Mouse (Mus musculus): ENCODE results near the gene Psmc3ip.
"Not testable (repeated sequence)": the region's sequence is repeated elsewhere in the genome, so short reads cannot be mapped to it uniquely, and the experiment has no call there.

The Psmc3ip gene

GRCm38 (mm10) chr11:101095314-101096024 lies at the start of gene Psmc3ip:
Gene Psmc3ip, minus strand, starts transcription at chr11:101095436.
- DNase-seq (ENCODE audit: low read depth), result peak; percentile 85

- no peak for DNase-seq (ENCODE audit: low read depth)
Observed at GRCm38 (mm10) chr11:101143338-101144225, 48.3 kb upstream of the Psmc3ip start.

GRCm38 (mm10) chr11:101142215-101142967 lies 47.2 kb upstream of the Psmc3ip start:
- DNase-seq (ENCODE audit: low read depth), result no peak

DNA sequence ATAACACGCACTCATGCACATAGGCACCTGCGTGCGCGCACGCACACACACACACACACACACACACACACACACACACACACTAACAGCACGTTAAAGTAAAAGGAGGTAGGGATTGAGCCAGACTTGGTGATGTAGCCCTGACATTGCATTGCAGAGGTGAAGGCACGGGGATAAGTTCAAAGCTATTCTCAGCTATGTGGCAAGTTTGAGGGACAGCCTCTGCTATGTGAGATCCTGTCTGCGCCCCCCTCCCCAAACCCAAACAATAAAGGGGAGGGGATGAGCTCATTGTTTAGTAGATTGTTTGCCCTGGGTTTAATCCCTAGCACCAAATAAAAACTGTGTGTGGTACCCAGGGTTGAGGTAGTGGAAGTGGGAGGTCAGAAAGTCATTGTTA lies 45.9 kb upstream of the Psmc3ip start:
- no peak for DNase-seq (ENCODE audit: low read depth)

DNA sequence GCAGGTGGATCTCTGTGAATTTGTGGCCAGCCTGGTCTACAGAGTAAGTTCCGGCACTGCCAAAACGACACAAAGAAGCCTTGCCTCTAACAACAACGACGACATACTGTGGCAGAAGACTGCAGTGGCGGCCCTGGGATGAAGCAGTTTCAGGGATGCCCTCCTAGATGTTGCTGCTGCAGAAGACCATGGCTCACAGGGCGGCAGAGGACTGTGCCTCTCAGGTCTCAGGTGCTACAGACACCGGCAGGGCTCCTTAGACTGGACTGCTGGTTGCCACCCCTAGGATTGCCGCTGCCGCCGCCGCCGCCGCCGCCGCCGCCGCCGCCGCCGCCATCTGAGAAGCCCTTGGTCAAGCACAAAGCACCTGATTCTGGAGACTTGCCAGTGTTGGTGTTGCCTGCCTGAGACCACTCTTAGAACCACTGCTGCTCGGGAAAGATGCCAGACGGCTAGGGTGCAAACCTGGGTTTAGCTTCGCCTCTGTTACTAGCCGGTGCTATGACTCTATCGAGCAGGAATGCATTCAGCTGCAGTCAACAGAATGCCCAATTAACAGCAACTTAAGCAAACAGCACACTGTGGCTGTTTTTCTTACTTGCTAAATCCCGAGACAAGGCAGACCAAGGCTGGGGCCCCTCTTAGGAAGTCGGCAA lies 45.1 kb upstream of the Psmc3ip start:
- peak; percentile 44 for DNase-seq (ENCODE audit: low read depth)

DNA sequence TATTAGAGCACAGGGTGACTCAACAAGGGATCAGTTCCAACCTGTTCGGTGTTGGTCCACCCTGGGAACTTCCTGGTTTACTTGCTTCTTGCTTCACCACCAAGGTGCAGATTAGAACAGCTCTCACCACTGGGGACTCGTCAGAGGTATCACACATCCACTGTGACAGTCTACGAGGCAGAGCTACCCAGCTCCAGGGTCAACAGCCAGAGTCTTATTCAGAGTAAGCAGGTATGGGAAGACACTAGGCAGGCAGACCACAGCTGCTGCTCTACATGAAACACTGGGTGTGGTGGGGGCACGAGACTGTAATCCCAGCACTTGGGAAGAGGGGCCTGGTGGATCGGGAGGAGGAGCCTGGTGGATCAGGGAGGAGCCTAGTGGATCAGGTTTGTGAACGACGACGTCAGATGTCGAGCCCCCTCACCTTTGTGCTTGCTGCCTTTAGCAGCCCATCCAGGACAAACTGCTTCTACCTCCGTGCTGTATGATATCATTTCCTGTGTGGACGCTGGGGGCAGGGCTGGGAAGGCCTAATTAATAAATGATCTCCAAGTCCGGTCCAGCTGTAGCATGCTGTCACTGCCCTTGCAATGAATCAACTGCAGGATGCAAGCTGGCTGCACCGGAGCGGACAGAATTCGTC lies 43.4 kb upstream of the Psmc3ip start:
- no peak for DNase-seq (ENCODE audit: low read depth)

DNA sequence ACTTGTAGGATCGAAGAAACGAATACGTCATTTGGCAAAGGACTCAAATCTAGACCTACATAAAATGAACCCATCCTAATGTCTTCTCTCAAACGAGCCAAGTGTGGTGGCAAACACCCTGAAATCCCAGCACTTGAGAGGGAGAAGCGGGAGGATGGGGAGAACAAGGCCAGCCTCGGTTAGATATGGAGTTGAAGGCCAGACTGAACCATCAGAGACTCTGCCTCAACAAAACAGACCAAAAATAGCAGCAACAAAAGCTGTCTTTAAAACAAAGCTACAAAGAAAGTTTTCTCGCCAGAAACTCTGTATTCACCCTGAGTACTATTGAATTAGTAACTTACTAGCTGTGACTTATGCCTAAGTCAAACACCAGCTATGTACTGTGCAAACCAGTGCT lies 41.8 kb upstream of the Psmc3ip start:
- no peak for DNase-seq (ENCODE audit: low read depth)

DNA sequence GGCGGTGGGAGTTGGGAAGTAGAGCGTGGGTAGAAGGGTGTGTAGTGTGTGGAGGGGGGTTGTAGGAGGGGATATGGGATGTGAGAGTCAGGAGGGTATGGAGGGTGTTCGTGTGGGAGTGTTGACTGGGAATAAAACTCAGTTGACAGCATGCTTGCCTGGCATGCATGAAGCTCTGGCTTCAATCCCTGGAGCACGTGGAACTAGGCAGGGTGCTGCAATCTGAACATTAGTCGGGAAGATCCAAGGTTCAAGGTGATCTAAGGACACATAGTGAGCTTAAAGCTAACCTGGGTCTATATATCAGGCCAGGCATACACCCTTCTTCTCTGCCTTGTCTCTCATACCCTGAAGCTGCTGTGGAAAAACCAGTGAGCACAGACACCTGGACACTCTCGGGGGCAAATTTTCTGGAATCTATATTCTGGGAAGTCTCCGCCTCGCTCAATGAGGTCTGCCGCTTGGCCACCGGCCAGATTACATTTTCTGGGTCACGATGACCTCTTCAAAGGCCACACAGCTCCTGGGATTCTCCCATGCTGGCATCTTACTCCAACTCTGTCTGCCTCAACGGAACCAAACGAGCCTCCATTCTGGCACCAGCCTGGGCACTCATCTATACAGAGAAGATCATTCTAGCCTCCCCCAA lies 39.1 kb upstream of the Psmc3ip start:
- DNase-seq (ENCODE audit: low read depth), result no peak

- no peak for DNase-seq (ENCODE audit: low read depth)
Observed at GRCm38 (mm10) chr11:101133037-101133436, 37.8 kb upstream of the Psmc3ip start.

GRCm38 (mm10) chr11:101131701-101132100 lies 36.5 kb upstream of the Psmc3ip start:
- DNase-seq (ENCODE audit: low read depth), result no peak

GRCm38 (mm10) chr11:101131187-101131586 lies 36.0 kb upstream of the Psmc3ip start:
- DNase-seq (ENCODE audit: low read depth), result no peak

GRCm38 (mm10) chr11:101130056-101130756 lies 35.0 kb upstream of the Psmc3ip start:
- no peak for DNase-seq (ENCODE audit: low read depth)

DNA sequence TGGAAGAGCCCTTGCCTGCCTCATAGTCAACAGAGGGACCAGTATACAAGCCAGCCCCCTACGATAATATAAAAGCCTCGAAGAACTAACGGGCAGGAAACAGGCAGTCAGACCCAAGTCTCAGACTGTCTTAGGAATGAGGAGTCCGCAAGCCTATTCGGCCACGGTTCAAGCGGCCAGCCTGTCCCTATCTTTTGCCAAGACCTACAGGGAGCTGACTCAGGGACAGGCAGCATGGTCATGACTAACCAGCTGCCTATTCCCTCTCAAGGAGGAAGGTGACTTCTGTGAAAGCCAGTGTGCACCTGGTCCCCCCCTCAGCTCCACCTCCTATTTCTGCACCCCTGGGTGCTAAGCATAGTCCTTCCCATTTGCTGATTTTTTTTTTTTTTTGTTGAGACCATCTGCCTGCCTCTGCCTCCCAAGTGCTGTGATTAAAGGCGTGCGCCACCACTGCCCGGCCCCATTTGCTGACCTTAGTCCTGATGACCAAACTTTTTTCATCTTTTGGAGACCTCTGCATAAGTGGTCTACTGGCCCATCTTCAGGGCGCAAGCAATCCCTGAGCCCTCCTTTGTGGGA lies 33.9 kb upstream of the Psmc3ip start:
- no peak for DNase-seq (ENCODE audit: low read depth)

DNA sequence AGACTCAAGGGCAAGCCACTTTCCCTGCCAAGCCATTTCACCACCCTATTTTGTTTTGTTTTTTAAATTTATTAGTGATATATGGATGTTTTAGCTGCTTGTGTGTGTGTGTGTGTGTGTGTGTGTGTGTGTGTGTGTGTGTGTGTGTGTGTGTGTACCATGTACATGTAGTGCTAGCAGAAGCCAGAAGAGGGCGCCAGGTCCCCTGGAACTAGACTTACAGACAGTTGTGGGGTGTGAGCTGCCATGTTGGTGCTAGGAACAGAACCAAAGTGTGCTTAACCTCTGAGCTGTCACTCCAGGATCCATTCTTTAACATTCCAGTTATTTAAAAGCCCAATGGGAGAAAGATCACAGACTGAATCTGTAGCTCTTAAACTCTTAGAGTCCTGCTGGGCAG lies 31.8 kb upstream of the Psmc3ip start:
- DNase-seq (ENCODE audit: low read depth), result no peak

DNA sequence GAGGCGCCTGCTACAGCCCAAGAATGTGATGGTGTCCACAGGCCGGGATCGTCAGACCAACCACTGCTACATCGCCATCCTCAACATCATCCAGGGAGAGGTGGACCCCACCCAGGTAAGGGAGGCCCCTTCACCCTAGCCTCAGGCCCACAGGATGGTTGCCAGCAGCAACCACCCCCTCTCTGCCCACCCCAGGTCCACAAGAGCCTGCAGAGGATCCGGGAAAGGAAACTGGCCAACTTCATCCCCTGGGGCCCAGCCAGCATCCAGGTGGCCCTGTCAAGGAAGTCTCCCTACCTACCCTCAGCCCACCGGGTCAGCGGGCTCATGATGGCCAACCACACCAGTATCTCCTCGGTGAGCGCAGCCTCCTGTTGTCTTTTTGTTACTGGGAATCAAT lies 29.8 kb upstream of the Psmc3ip start:
- not testable (repeated sequence) for DNase-seq (ENCODE audit: low read depth)

- not testable (repeated sequence) for DNase-seq (ENCODE audit: low read depth)
Observed at GRCm38 (mm10) chr11:101124494-101124893, 29.3 kb upstream of the Psmc3ip start.

- DNase-seq (ENCODE audit: low read depth), result no peak
Observed at GRCm38 (mm10) chr11:101120545-101121188, 25.4 kb upstream of the Psmc3ip start.

GRCm38 (mm10) chr11:101119761-101120544 lies 24.7 kb upstream of the Psmc3ip start, which contains the start of the genes Retreg3 and Tubg1:
Gene Retreg3, minus strand, starts transcription at chr11:101119893.
Gene Tubg1, plus strand, starts transcription at chr11:101119938.
- DNase-seq (ENCODE audit: low read depth), result peak; percentile 99

Data from fibroblast of lung, adult 2 months (primary cell).